Mouse (Mus musculus) limb, embryonic 12.5 days (tissue): ENCODE data around the gene Gm5426. TPM values are rescaled to one million over a fixed set of nuclear protein-coding genes. Genes with fewer than 3 reads are reported as not detected.

Experiments
- ATAC-seq: fragments of 200-750 bp; cut with Nextera tagmentation; 2 replicates; pipeline ENCODE4 v1.8.0; 2017; ENCODE audit warnings: low read depth, moderate TSS enrichment; ENCODE audit not compliant: insufficient number of reproducible peaks, insufficient read depth, low FRiP score, low TSS enrichment
- H3K27ac ChIP-seq: fragments of 300-500 bp; sonication (generic); 2 replicates; pipeline ENCODE4 v1.5.1; 2016; ENCODE audit warnings: mild to moderate bottlenecking, moderate library complexity
- H3K27me3 ChIP-seq: fragments of 300-500 bp; sonication (generic); 2 replicates; pipeline ENCODE4 v1.6.1; 2016; ENCODE audit warnings: mild to moderate bottlenecking, moderate library complexity
- H3K36me3 ChIP-seq: fragments of 300-500 bp; sonication (generic); 2 replicates; pipeline ENCODE4 v1.6.1; 2016; ENCODE audit warnings: mild to moderate bottlenecking, moderate library complexity
- H3K4me1 ChIP-seq: fragments of 300-500 bp; sonication (generic); replicated peaks from 2 replicates; pipeline ENCODE4 v1.6.1; 2016
- H3K4me2 ChIP-seq: fragments of 300-500 bp; sonication (generic); 2 replicates; pipeline ENCODE4 v1.6.1; 2016; ENCODE audit warnings: mild to moderate bottlenecking, moderate library complexity
- H3K4me3 ChIP-seq: fragments of 300-500 bp; sonication (generic); replicated peaks from 2 replicates; pipeline ENCODE4 v1.5.1; 2016; ENCODE audit warnings: mild to moderate bottlenecking
- H3K9ac ChIP-seq: fragments of 300-500 bp; sonication (generic); replicated peaks from 2 replicates; pipeline ENCODE4 v1.6.1; 2016; ENCODE audit warnings: mild to moderate bottlenecking, moderate library complexity
- H3K9me3 ChIP-seq: fragments of 300-500 bp; sonication (generic); 2 replicates; pipeline ENCODE4 v1.6.1; 2016; ENCODE audit warnings: mild to moderate bottlenecking, moderate library complexity
- WGBS: fragments of 180-500 bp; shearing (Covaris S2); methylation state at CpG from one replicate; pipeline ENCODE4 v1.1.7; 2016; 5-methylcytosine and 5-hydroxymethylcytosine counted together
- microRNA-seq: library from miRNA; unstranded; fragments of <30 nt; microRNA quantifications from one replicate; pipeline ENCODE4, GENCODE M21; 2017
- polyA plus RNA-seq: library from polyadenylated mRNA; unstranded; fragments of >200 nt; fragmentation: Nextera tagmentation; extraction: Ambion mirVana; gene quantifications from 2 replicates; pipeline ENCODE4 v1.2.1, GENCODE M21; 2016

Gene Gm5426
- polyA plus RNA-seq, 1 experiment from 2014 or later: not detected

GRCm38 (mm10) chr10:96173771-96174170 lies 37.4 kb downstream of the Gm5426 start:
- WGBS: 51% methylated on average over 10 of the region's 10 CpGs
- ATAC-seq: no peak
- H3K27me3 ChIP-seq: no peaks in the 10 kb centered on the region
- no peak overlapping the region for H3K27ac ChIP-seq
- H3K4me3 ChIP-seq: no peak overlapping the region
- no peaks in the 10 kb centered on the region for H3K4me1 ChIP-seq
- no peak overlapping the region for H3K9ac ChIP-seq
- H3K36me3 ChIP-seq: no peaks in the 10 kb centered on the region
- H3K4me2 ChIP-seq: no peak overlapping the region
- H3K9me3 ChIP-seq: no peaks in the 10 kb centered on the region

GRCm38 (mm10) chr10:96176916-96177315 lies 40.5 kb downstream of the Gm5426 start:
- WGBS: 89% methylated on average over 6 of the region's 6 CpGs
- H3K27me3 ChIP-seq: no peaks in the 10 kb centered on the region
- H3K9ac ChIP-seq: no peak overlapping the region
- no peak overlapping the region for H3K4me3 ChIP-seq
- no peaks in the 10 kb centered on the region for H3K4me1 ChIP-seq
- H3K36me3 ChIP-seq: no peaks in the 10 kb centered on the region
- H3K9me3 ChIP-seq: no peaks in the 10 kb centered on the region
- ATAC-seq: no peak
- H3K4me2 ChIP-seq: no peak overlapping the region
- no peak overlapping the region for H3K27ac ChIP-seq

GRCm38 (mm10) chr10:96180554-96181397 lies 44.4 kb downstream of the Gm5426 start:
- no peaks in the 10 kb centered on the region for H3K27me3 ChIP-seq
- H3K4me1 ChIP-seq: no peaks in the 10 kb centered on the region
- H3K36me3 ChIP-seq: no peaks in the 10 kb centered on the region
- no peaks in the 10 kb centered on the region for H3K9me3 ChIP-seq
- no peak overlapping the region for H3K4me3 ChIP-seq
- WGBS: 81% methylated on average over 12 of the region's 12 CpGs
- H3K4me2 ChIP-seq: no peak overlapping the region
- H3K27ac ChIP-seq: no peak overlapping the region
- ATAC-seq: no peak
- H3K9ac ChIP-seq: no peak overlapping the region

GRCm38 (mm10) chr10:96181398-96181790 lies 45.0 kb downstream of the Gm5426 start:
- Histone ChIP-seq H3K36me3 (no peaks in the 10 kb centered on the region), H3K9me3 (no peaks in the 10 kb centered on the region), H3K4me2 (no peak overlapping the region), H3K27me3 (no peaks in the 10 kb centered on the region), H3K4me3 (no peak overlapping the region), H3K4me1 (no peaks in the 10 kb centered on the region), H3K27ac (no peak overlapping the region), H3K9ac (no peak overlapping the region)
- ATAC-seq: no peak
- 85% methylated on average over 5 of the region's 5 CpGs for WGBS

- no peaks in the 10 kb centered on the region for H3K36me3 ChIP-seq
- H3K4me2 ChIP-seq: no peak overlapping the region
- H3K9ac ChIP-seq: no peak overlapping the region
- H3K27ac ChIP-seq: no peak overlapping the region
- WGBS: 83% methylated on average over 6 of the region's 6 CpGs
- no peaks in the 10 kb centered on the region for H3K27me3 ChIP-seq
- no peak for ATAC-seq
- no peak overlapping the region for H3K4me3 ChIP-seq
- H3K9me3 ChIP-seq: no peaks in the 10 kb centered on the region
- no peaks in the 10 kb centered on the region for H3K4me1 ChIP-seq
Measured at GRCm38 (mm10) chr10:96181883-96182628, 45.7 kb downstream of the Gm5426 start.

GRCm38 (mm10) chr10:96185026-96185425 lies 48.6 kb downstream of the Gm5426 start:
- no peaks in the 10 kb centered on the region for H3K9me3 ChIP-seq

GRCm38 (mm10) chr10:96185601-96186000 lies 49.2 kb downstream of the Gm5426 start:
- Histone ChIP-seq H3K27ac (no peak overlapping the region), H3K9ac (no peak overlapping the region), H3K9me3 (no peaks in the 10 kb centered on the region), H3K4me1 (no peaks in the 10 kb centered on the region), H3K4me2 (no peak overlapping the region), H3K4me3 (no peak overlapping the region), H3K27me3 (no peaks in the 10 kb centered on the region), H3K36me3 (no peaks in the 10 kb centered on the region)
- no peak for ATAC-seq
- WGBS: 88% methylated on average over 3 of the region's 3 CpGs

More at GRCm38 (mm10) chr10:96185026-96185425, 48.6 kb downstream of the Gm5426 start:
- H3K9ac ChIP-seq: no peak overlapping the region
- H3K27me3 ChIP-seq: no peaks in the 10 kb centered on the region
- ATAC-seq: no peak
- WGBS: 78% methylated on average over 2 of the region's 2 CpGs
- H3K36me3 ChIP-seq: no peaks in the 10 kb centered on the region
- H3K27ac ChIP-seq: no peak overlapping the region
- H3K4me2 ChIP-seq: no peak overlapping the region
- H3K4me3 ChIP-seq: no peak overlapping the region
- no peaks in the 10 kb centered on the region for H3K4me1 ChIP-seq

Small RNAs within 50 kb of the gene (microRNA-seq; reads per million reads assigned to microRNA genes)
- gene Gm22913: not detected

Other genes starting within 250 kb of the Gm5426 start
- gene Eea1, start 196.0 kb upstream of the Gm5426 start, polyA plus RNA-seq: 11.6 and 12.0 TPM in 2 replicates